Mouse (Mus musculus) neural tube, embryonic 11.5 days (tissue): ENCODE measurements around the gene Foxp3. TPM values are rescaled to one million over a fixed set of nuclear protein-coding genes. Genes with fewer than 3 reads are reported as not detected.

Source experiments
- ATAC-seq: fragments of 200-750 bp; cut with Nextera tagmentation; 2 replicates; pipeline ENCODE4 v1.8.0; 2017; ENCODE audit warnings: moderate number of reproducible peaks, mild to moderate bottlenecking, moderate TSS enrichment, moderate library complexity; ENCODE audit not compliant: insufficient read depth, low FRiP score, low TSS enrichment
- DNase-seq: peaks from one replicate; pipeline ENCODE4 v3.0.0-alpha.2; 2015; ENCODE audit warnings: low spot score
- H3K27ac ChIP-seq: fragments of 300-500 bp; sonication (generic); 2 replicates; pipeline ENCODE4 v1.5.1; 2014; ENCODE audit warnings: low read depth, mild to moderate bottlenecking, low read length
- H3K27me3 ChIP-seq: fragments of 300-500 bp; sonication (generic); 2 replicates; pipeline ENCODE4 v1.6.1; 2014; ENCODE audit warnings: mild to moderate bottlenecking, low read length, mixed read lengths; ENCODE audit not compliant: control insufficient read depth, insufficient read depth
- H3K36me3 ChIP-seq: fragments of 300-500 bp; sonication (generic); 2 replicates; pipeline ENCODE4 v1.6.1; 2014; ENCODE audit warnings: mild to moderate bottlenecking, low read length, moderate library complexity, mixed read lengths; ENCODE audit not compliant: control insufficient read depth, insufficient read depth
- H3K4me1 ChIP-seq: fragments of 300-500 bp; sonication (generic); 2 replicates; pipeline ENCODE4 v1.6.1; 2014; ENCODE audit warnings: low read length, mixed read lengths; ENCODE audit not compliant: control insufficient read depth, insufficient read depth
- H3K4me2 ChIP-seq: fragments of 300-500 bp; sonication (generic); 2 replicates; pipeline ENCODE4 v1.6.1; 2014; ENCODE audit warnings: low read depth, mild to moderate bottlenecking, moderate library complexity
- H3K4me3 ChIP-seq: fragments of 300-500 bp; sonication (generic); 2 replicates; pipeline ENCODE4 v1.5.1; 2014; ENCODE audit warnings: low read depth, low read length
- H3K9ac ChIP-seq: fragments of 300-500 bp; sonication (generic); 2 replicates; pipeline ENCODE4 v1.6.1; 2014; ENCODE audit warnings: mild to moderate bottlenecking, low read length
- H3K9me3 ChIP-seq: fragments of 300-500 bp; sonication (generic); 2 replicates; pipeline ENCODE4 v1.6.1; 2016; ENCODE audit warnings: low read length; ENCODE audit not compliant: control insufficient read depth
- WGBS: fragments of 180-500 bp; shearing (Covaris S2); extraction: QIAGEN DNeasy Blood & Tissue Kit; methylation state at CpG from one replicate; pipeline ENCODE4 v1.1.7; 2014; 5-methylcytosine and 5-hydroxymethylcytosine counted together
- polyA plus RNA-seq: library from polyadenylated mRNA; unstranded; fragments of >200 nt; fragmentation: Nextera tagmentation; extraction: Ambion mirVana; gene quantifications from 2 replicates; pipeline ENCODE4 v1.2.1, GENCODE M21; 2014

The Foxp3 gene
- not detected in 2 replicates for polyA plus RNA-seq

DNA sequence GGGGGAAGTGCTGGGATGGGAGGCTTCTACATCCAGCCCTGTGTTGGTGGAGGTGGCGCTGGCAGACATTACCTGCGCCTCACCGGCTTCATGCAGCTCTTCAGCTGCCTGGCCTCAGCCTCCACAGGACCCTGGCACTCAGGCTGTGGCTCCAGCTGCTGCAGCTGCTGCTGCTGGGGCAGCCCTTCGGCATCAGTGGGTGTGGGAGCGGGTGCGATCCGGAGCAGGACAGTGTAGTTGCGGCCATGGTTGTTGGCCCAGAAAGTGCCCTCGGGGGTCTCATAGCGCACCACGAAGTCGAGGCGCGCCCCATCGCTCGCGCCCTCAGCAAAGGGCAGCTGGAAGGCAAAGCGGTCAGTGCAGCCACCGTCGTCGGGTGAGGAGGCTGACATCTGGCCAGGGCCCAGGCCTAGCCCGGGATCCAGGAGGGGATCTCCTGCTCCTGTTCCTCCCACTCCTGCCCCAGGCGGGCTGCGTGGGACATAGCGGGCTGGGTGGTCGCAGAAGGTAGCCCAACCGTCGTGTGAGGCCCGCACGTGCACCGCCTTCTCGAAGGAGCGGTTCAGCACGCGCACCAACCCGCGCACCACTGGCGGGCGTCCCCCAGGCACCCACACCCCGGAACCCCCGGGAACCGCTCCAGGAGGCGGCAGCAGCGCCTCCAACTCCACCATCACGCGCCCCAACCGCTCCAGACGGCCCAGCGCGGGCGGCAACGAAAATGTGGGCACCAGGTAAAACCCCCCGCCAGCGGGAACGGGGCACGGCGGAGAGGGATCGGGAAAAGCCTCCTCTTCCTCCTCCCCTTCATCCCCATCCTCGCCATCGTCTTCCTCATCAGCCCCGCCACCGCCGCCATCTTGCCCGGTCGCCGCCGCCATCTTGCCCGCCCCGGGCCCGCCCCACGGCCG, at the start of gene Foxp3:
Gene Foxp3 (plus strand): TSS at position 469 of the 911 bp plus-strand sequence.
- Histone ChIP-seq H3K36me3 (no peaks in the 10 kb centered on the region), H3K9ac (peak within 1 kb of the TSS; percentile 75), H3K4me3 (peak within 1 kb of the TSS; percentile 54), H3K4me2 (peak within 1 kb of the TSS; percentile 54), H3K4me1 (0 out of 2 replicates have a peak, but pooled peaks cover 5% of the 10 kb centered on the region), H3K9me3 (no peaks in the 10 kb centered on the region), H3K27me3 (no peaks in the 10 kb centered on the region), H3K27ac (peak within 1 kb of the TSS; percentile 78)
- 31% methylated on average over 48 of the region's 72 CpGs for WGBS
- DNase-seq: peak; percentile 31
- ATAC-seq: peak; percentile 24; the same call in 1 of the 2 replicates

DNA sequence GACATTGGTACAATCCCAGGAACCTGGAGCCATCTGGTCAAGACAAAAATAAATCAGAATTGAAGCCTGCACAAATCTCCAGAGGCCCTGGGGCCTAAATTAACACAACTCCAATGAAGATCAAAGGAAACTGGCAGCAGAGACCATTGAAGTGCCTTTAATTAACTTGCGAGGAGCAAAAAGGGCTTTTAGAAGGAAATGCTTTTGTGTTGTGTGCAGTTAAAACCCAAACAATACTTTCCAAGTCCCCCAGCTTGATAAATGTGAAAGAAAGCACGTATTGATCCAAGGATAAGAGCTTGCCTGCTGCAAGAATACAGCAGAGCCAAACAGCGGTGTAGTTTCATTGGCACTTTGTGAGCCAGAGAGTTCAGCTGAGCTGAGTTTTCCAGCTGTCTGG, 48.5 kb upstream of the Foxp3 start:
- Histone ChIP-seq H3K27me3 (no peaks in the 10 kb centered on the region), H3K4me1 (no peaks in the 10 kb centered on the region), H3K4me3 (no peak overlapping the region), H3K4me2 (no peak overlapping the region), H3K27ac (no peak overlapping the region), H3K9ac (no peak overlapping the region), H3K36me3 (no peaks in the 10 kb centered on the region), H3K9me3 (no peaks in the 10 kb centered on the region)
- WGBS: 19% methylated on average over 3 of the region's 3 CpGs
- no peak for DNase-seq
- ATAC-seq: no peak

DNA sequence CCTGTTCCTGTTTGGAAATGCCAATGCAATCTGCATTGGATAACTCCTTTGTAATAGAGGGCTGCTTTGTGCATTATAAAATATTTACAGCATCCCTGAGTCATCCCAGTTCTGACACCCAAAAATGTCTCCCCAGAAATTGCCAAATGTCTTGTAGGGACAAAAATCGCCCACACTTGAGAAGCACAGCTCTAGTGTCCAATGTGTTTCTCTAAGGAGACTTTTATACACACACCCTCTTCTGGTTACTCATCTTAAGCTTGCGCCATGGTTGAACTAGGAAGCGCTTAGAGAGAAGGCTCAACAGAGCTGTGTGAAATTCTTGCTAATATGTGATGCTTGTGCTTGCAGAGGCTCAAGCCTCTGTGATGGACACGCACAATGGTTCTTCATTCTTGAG, 20.0 kb upstream of the Foxp3 start:
- Histone ChIP-seq H3K27ac (no peak overlapping the region), H3K27me3 (no peaks in the 10 kb centered on the region), H3K4me3 (no peak overlapping the region), H3K9ac (no peak overlapping the region), H3K36me3 (no peaks in the 10 kb centered on the region), H3K4me1 (no peaks in the 10 kb centered on the region), H3K9me3 (no peaks in the 10 kb centered on the region), H3K4me2 (no peak overlapping the region)
- ATAC-seq (no peak), DNase-seq (no peak)
- 91% methylated on average over 4 of the region's 4 CpGs for WGBS

DNA sequence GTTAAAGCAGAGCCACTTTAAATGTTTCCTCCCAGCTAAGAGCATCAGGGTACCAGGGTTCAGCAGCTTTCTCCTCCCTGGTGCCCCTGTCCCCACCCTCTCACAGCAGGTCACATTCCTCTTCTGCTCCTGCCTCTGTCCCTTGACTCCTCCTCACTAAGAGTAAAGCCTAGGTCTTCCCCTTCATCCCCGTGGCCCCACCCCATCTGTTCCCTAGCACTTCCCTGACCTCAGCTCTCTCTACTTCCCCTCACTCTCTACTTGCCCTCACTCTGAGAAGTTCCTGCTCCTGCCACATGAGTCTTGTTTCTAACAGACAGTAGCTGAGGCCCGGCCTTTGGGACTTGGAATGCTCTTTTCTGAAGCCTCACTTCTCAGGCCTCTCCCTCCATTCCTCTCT, 10.4 kb upstream of the Foxp3 start:
- no peak overlapping the region for H3K4me2 ChIP-seq
- no peaks in the 10 kb centered on the region for H3K4me1 ChIP-seq
- H3K36me3 ChIP-seq: no peaks in the 10 kb centered on the region
- DNase-seq (no peak), ATAC-seq (no peak)
- H3K9ac ChIP-seq: no peak overlapping the region
- 27% methylated on average over 2 of the region's 2 CpGs for WGBS
- no peaks in the 10 kb centered on the region for H3K9me3 ChIP-seq
- no peaks in the 10 kb centered on the region for H3K27me3 ChIP-seq
- H3K4me3 ChIP-seq: no peak overlapping the region
- H3K27ac ChIP-seq: no peak overlapping the region

DNA sequence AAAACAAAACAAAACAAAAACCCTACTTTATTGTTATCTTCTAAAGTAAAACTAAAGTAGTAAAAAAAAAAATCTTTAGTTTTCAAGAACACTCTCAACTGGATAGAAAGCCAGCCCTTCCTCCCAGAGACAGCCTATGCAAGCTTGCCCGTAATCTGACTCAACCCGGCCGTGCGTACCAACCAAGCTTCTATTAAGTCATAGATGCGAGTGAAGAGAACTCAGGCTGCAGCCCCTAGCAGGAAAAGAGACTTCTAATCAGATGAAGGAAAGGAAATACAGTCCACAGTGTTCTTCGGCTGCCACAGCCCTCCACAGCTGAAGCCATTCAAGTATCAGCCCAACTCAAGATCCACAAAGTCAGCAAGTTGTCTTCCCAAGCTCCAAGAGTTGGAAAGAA, 7.1 kb upstream of the Foxp3 start:
- Histone ChIP-seq H3K36me3 (no peaks in the 10 kb centered on the region), H3K4me3 (no peak overlapping the region), H3K4me2 (no peak overlapping the region), H3K4me1 (no peaks in the 10 kb centered on the region), H3K27ac (no peak overlapping the region), H3K9me3 (no peaks in the 10 kb centered on the region), H3K27me3 (no peaks in the 10 kb centered on the region), H3K9ac (no peak overlapping the region)
- ATAC-seq (no peak), DNase-seq (no peak)
- 87% methylated on average over 6 of the region's 6 CpGs for WGBS

DNA sequence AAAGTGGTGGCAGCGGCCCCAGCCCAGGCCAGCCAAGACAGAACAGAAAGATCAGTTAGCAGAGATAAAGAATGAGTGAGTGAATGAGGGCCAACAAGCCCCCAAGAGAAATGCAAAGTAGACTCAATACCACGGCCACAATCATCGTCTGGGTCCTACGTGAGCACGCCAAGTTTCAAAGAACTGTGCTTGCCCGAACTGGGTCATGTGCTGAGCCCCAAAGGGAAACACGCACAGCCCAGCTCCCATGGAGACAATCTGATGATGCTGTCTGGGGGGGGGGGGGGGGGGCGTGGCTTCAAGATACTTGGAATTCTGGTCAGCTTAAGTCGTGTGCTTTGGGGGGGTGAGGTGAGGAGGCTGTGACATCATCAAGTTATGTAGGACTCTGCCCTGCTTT, 6.0 kb upstream of the Foxp3 start:
- no peak for ATAC-seq
- 87% methylated on average over 8 of the region's 9 CpGs for WGBS

DNA sequence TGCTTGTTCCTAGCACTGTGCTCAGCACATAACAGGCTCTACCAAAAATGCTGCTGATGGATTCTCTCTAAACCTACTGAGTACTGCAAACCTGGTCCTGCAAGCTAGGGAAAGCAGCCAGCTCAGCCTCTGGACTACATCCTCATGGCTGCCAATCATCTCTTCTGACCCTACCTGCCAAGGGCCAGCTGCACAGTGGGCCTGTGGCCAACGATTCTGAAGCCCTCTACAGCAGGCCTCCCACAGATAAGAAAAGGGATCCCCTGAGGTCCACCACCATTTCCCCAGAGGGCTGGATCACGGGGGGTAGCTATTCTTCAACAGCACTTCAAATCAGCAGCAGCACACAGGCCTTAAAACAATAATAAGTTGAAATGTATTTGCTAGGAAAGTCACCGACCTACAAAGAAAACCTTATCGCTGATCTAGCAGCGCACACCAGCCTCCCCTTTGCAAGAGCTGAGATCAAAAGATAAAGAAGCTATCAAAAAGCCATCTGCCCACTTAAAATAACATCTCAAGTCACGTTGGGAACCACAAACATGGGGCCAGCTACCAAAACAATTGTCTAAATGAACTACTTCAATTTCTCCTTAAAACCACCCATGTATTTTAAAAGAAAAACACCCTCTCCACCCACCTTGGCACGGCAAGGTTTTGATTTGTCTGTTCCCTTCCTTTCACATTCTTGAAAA, 2.8 kb upstream of the Foxp3 start:
- no peak overlapping the region for H3K27ac ChIP-seq
- H3K9ac ChIP-seq: no peak overlapping the region
- no peaks in the 10 kb centered on the region for H3K9me3 ChIP-seq
- 0 out of 2 replicates have a peak, but pooled peaks cover 5% of the 10 kb centered on the region for H3K4me1 ChIP-seq
- no peak overlapping the region for H3K4me2 ChIP-seq
- 56% methylated on average over 7 of the region's 7 CpGs for WGBS
- ATAC-seq (no peak), DNase-seq (no peak)
- no peaks in the 10 kb centered on the region for H3K27me3 ChIP-seq
- H3K4me3 ChIP-seq: no peak overlapping the region
- H3K36me3 ChIP-seq: no peaks in the 10 kb centered on the region

More for the DNA sequence above, 6.0 kb upstream of the Foxp3 start:
- Histone ChIP-seq H3K27me3 (no peaks in the 10 kb centered on the region), H3K27ac (no peak overlapping the region), H3K4me3 (no peak overlapping the region), H3K36me3 (no peaks in the 10 kb centered on the region), H3K4me2 (no peak overlapping the region), H3K4me1 (no peaks in the 10 kb centered on the region), H3K9me3 (no peaks in the 10 kb centered on the region), H3K9ac (no peak overlapping the region)
- no peak for DNase-seq

DNA sequence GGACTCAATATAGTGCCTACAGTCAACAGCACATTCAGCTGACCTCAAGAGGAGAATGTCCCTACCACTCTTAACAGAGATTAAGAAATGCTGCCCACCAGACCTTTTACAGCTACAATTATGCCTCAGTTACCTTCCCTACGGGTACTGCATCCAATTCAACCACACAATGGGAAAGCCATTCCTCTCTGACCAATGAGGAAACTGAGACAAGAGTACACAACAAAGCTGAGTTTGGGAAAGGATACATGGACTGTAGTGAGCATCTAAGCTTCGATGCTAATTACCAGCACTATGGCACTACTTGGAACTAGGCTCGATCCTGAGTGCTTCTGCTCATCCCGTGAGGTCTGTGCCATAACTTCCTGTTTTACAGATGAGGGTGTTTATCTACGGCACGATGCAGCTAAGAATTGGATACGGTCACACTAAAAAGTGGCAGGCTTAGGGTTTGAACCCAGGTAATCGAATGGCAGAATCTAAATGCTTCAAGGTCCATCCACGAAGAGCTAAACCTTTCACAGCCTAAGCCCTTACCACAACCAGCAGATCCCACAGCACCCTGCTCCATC, 1.8 kb upstream of the Foxp3 start:
- Histone ChIP-seq H3K9me3 (no peaks in the 10 kb centered on the region), H3K36me3 (no peaks in the 10 kb centered on the region), H3K4me3 (no peak overlapping the region), H3K9ac (no peak overlapping the region), H3K27ac (no peak overlapping the region), H3K4me2 (no peak overlapping the region), H3K4me1 (0 out of 2 replicates have a peak, but pooled peaks cover 5% of the 10 kb centered on the region), H3K27me3 (no peaks in the 10 kb centered on the region)
- DNase-seq (no peak), ATAC-seq (no peak)
- 81% methylated on average over 9 of the region's 9 CpGs for WGBS
